In genomic region chr4:119192757-119193156, GRCm38 (mm10) we compare ENCODE assay signal across 20 mouse cellular contexts. TPM values are rescaled to one million over a fixed set of nuclear protein-coding genes. Genes with fewer than 3 reads are reported as not detected.
"Had no signal": no experiment of that assay in that cellular context is flagged by ENCODE, and none has a peak within 500 bp of the region (broad histone marks: within the 10 kb centered on the region; RNA-seq: fewer than 3 reads in every experiment).

No protein-coding gene starts in this region.

- DNase-seq: lung, adult 2 months; lung, postnatal 14 days; lung, postnatal 36 days; midbrain, embryonic 14.5 days; right cerebral cortex, postnatal 14 days; thymus, adult 2 months; thymus, postnatal 25 days; thymus, postnatal 4 days had no signal

- H3K4me2 ChIP-seq: lung, embryonic 15.5 days; midbrain, embryonic 12.5 days; neural tube, embryonic 12.5 days; stomach, embryonic 15.5 days had no signal

- H3K27ac ChIP-seq: lung, embryonic 15.5 days; macrophage; midbrain, embryonic 12.5 days; neural tube, embryonic 12.5 days; stomach, embryonic 15.5 days; stomach, postnatal 0 days had no signal

- ATAC-seq: lung, postnatal 0 days; midbrain, embryonic 16.5 days had no signal

- H3K4me3 ChIP-seq: lung, embryonic 15.5 days; megakaryocyte, embryonic 14.5 days; midbrain, embryonic 12.5 days; neural tube, embryonic 12.5 days; stomach, embryonic 15.5 days had no signal

- H3K9ac ChIP-seq: lung, embryonic 15.5 days; midbrain, embryonic 12.5 days; neural tube, embryonic 12.5 days; stomach, embryonic 15.5 days had no signal

- H3K27me3 ChIP-seq: midbrain, embryonic 12.5 days; stomach, embryonic 15.5 days had no signal

- H3K9me3 ChIP-seq: lung, embryonic 15.5 days; megakaryocyte, embryonic 14.5 days; midbrain, embryonic 12.5 days; neural tube, embryonic 12.5 days; stomach, embryonic 15.5 days had no signal

- H3K36me3 ChIP-seq: lung, embryonic 15.5 days; midbrain, embryonic 12.5 days; neural tube, embryonic 12.5 days; stomach, embryonic 15.5 days had no signal

RNA-seq across cellular contexts. Expression of gene Ermap, which starts 2.9 kb away (rescaled TPM):
- polyA plus RNA-seq: liver, adult 2 months; macrophage had no signal

RNA-seq across cellular contexts. Expression of gene Tmem269, which starts 25.3 kb away (rescaled TPM):
- total RNA-seq: megakaryocyte progenitor cell, adult 5-6 weeks; neutrophil, adult 5-6 weeks had no signal
- polyA plus RNA-seq: lung, embryonic 15.5 days; macrophage; stomach, embryonic 15.5 days; thymus, adult 2 months had no signal
